ENCODE assay signal across 25 mouse cellular contexts in the genomic region with DNA sequence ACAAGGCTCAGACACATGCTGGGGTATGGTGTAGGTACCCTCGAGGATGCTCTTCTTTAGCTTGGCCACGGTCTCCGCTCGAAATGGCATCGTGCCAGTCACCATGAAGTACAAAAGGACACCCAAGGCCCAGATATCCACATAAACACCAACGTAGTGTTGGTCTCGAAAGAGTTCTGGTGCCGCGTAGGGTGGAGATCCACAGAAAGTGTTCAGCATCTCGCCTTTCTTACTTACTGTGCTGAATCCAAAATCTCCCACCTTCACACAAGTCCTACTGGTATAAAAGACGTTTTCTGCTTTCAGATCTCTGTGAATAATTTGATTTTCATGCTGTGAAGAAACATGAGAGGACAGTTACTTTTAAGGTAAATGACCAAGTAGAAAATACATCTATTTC. TPM values are rescaled to one million over a fixed set of nuclear protein-coding genes. Genes with fewer than 3 reads are reported as not detected.
DNase-seq lines count a peak whose midpoint lies in the region; ATAC-seq and TF ChIP-seq lines count a peak whose summit lies in the region.
"Had no signal": no experiment of that assay in that cellular context is flagged by ENCODE, and none has a peak within 500 bp of the region (broad histone marks: within the 10 kb centered on the region; RNA-seq: fewer than 3 reads in every experiment).

No protein-coding gene starts in this region.

- H3K27ac ChIP-seq in liver, postnatal 0 days (ENCODE audit: low read depth) = peak overlapping the region; percentile 86
- no peak overlapping the region for H3K27ac ChIP-seq in liver, embryonic 12.5 days
- peak overlapping the region; percentile 86 for H3K27ac ChIP-seq in bone marrow macrophage, adult 2 months (ENCODE audit: insufficient read depth, low read depth, low read length)
- peak overlapping the region; percentile 88 for H3K27ac ChIP-seq in macrophage
- H3K27ac ChIP-seq: embryonic facial prominence, embryonic 10.5 days; embryonic facial prominence, embryonic 13.5 days; forebrain, embryonic 12.5 days; forebrain, embryonic 15.5 days; gastrocnemius, adult 2 months; hindbrain, embryonic 10.5 days; hindbrain, embryonic 13.5 days had no signal

- H3K27me3 ChIP-seq in liver, postnatal 0 days (ENCODE audit: insufficient read depth, low read length) = no peaks in the 10 kb centered on the region
- H3K27me3 ChIP-seq in liver, embryonic 12.5 days (replicated peaks) = no peaks in the 10 kb centered on the region
- H3K27me3 ChIP-seq: embryonic facial prominence, embryonic 13.5 days; forebrain, embryonic 12.5 days; forebrain, embryonic 15.5 days; hindbrain, embryonic 13.5 days had no signal

- no peaks in the 10 kb centered on the region; the same call in 1 of the 2 replicates for H3K36me3 ChIP-seq in liver, postnatal 0 days (replicated peaks; ENCODE audit: insufficient read depth, low read length)
- H3K36me3 ChIP-seq in liver, embryonic 12.5 days = peaks cover 12% of the 10 kb centered on the region
- H3K36me3 ChIP-seq in macrophage (ENCODE audit: inconsistent target) = no peaks in the 10 kb centered on the region

- H3K4me3 ChIP-seq in liver, postnatal 0 days (ENCODE audit: low read depth, low read length) = no peak overlapping the region
- H3K4me3 ChIP-seq in liver, embryonic 12.5 days = no peak overlapping the region
- no peak overlapping the region for H3K4me3 ChIP-seq in bone marrow macrophage, adult 2 months (ENCODE audit: insufficient read depth, low read length)
- no peak overlapping the region for H3K4me3 ChIP-seq in macrophage (ENCODE audit: inconsistent target)
- H3K4me3 ChIP-seq: embryonic facial prominence, embryonic 10.5 days; embryonic facial prominence, embryonic 13.5 days; erythroblast, embryonic 14.5 days; forebrain, embryonic 12.5 days; forebrain, embryonic 15.5 days; gastrocnemius, adult 2 months; hindbrain, embryonic 10.5 days; hindbrain, embryonic 13.5 days had no signal

- no peak overlapping the region for H3K9ac ChIP-seq in liver, postnatal 0 days (replicated peaks)
- no peak overlapping the region for H3K9ac ChIP-seq in liver, embryonic 12.5 days
- H3K9ac ChIP-seq: embryonic facial prominence, embryonic 13.5 days; forebrain, embryonic 12.5 days; forebrain, embryonic 15.5 days; hindbrain, embryonic 13.5 days had no signal

- no peaks in the 10 kb centered on the region for H3K79me2 ChIP-seq in macrophage (ENCODE audit: inconsistent target)

- TF ChIP-seq EP300 in liver, postnatal 0 days (IDR thresholded peaks at IDR 0.05; ENCODE audit: low read depth) = no peak

- intact Hi-C loops in heart, postnatal 36 days (cut with DNase I) = no loop called here

- no peak for DNase-seq in liver, postnatal 0 days
- DNase-seq in layer of hippocampus, postnatal 14 days (ENCODE audit: low spot score in 2 of 2) = no peak
- no peak for DNase-seq in heart, postnatal 36 days
- DNase-seq: adrenal gland, postnatal 10 days; adrenal gland, postnatal 36 days; cerebellum, adult 11-12 months; cerebellum, adult 8-10 months; cerebellum, postnatal 36 days; embryo, embryonic 11 days; gastrocnemius, adult 2 months; gastrocnemius, postnatal 14 days; heart, adult 11 months had no signal

- no peak for TF ChIP-seq POLR2A in bone marrow macrophage, adult 2 months (IDR thresholded peaks at IDR 0.05; ENCODE audit: borderline replicate concordance, low read depth, low read length)

- no peaks in the 10 kb centered on the region for H3K9me3 ChIP-seq in liver, postnatal 0 days (ENCODE audit: low read length)
- no peaks in the 10 kb centered on the region for H3K9me3 ChIP-seq in liver, embryonic 12.5 days (replicated peaks)
- H3K9me3 ChIP-seq: embryonic facial prominence, embryonic 10.5 days; embryonic facial prominence, embryonic 13.5 days; forebrain, embryonic 12.5 days; forebrain, embryonic 15.5 days; hindbrain, embryonic 10.5 days; hindbrain, embryonic 13.5 days had no signal

- WGBS in liver, postnatal 0 days (ENCODE audit: insufficient replicate concordance) = 81% methylated on average over 11 of the region's 11 CpGs
- WGBS in liver, embryonic 12.5 days (ENCODE audit: insufficient replicate concordance) = 83% methylated on average over 11 of the region's 11 CpGs
- 95% methylated on average over 11 of the region's 11 CpGs for WGBS in macrophage (ENCODE audit: missing documents)

- no peak for ATAC-seq in liver, postnatal 0 days
- ATAC-seq in liver, embryonic 12.5 days = no peak
- ATAC-seq: activated CD4-positive, CD25-positive, alpha-beta regulatory T cell, adult 4 months; forebrain, embryonic 15.5 days; hindbrain, embryonic 16.5 days had no signal

- TF ChIP-seq CTCF in liver, postnatal 0 days (IDR thresholded peaks at IDR 0.05; ENCODE audit: low read depth) = no peak
- no peak for TF ChIP-seq CTCF in bone marrow macrophage, adult 2 months (IDR thresholded peaks at IDR 0.05; ENCODE audit: low read depth, low read length)

- no peak overlapping the region for H3K4me2 ChIP-seq in liver, postnatal 0 days (ENCODE audit: low read depth, low read length)
- no peak overlapping the region for H3K4me2 ChIP-seq in liver, embryonic 12.5 days
- H3K4me2 ChIP-seq: embryonic facial prominence, embryonic 13.5 days; forebrain, embryonic 12.5 days; forebrain, embryonic 15.5 days; heart, embryonic 11.5 days; hindbrain, embryonic 13.5 days had no signal

- peaks cover 17% of the 10 kb centered on the region for H3K4me1 ChIP-seq in liver, postnatal 0 days (ENCODE audit: insufficient read depth)
- no peaks in the 10 kb centered on the region for H3K4me1 ChIP-seq in liver, embryonic 12.5 days
- peaks cover 22% of the 10 kb centered on the region for H3K4me1 ChIP-seq in bone marrow macrophage, adult 2 months (ENCODE audit: control insufficient read depth, insufficient read depth, low read length)
- H3K4me1 ChIP-seq: embryonic facial prominence, embryonic 10.5 days; embryonic facial prominence, embryonic 13.5 days; forebrain, embryonic 12.5 days; forebrain, embryonic 15.5 days; hindbrain, embryonic 10.5 days; hindbrain, embryonic 13.5 days had no signal

RNA-seq across cellular contexts. Expression of a gene that starts 22.3 kb away (rescaled TPM):
- 81.2 and 94.7 TPM in 2 replicates for polyA plus RNA-seq in liver, postnatal 0 days (2015; fragmentation: Nextera tagmentation; extraction: Ambion mirVana)
- polyA plus RNA-seq in liver, embryonic 12.5 days (2016; fragmentation: Nextera tagmentation; extraction: Ambion mirVana) = 105 and 111 TPM in 2 replicates
- polyA plus RNA-seq in bone marrow macrophage, adult 2 months (2012; ENCODE audit: insufficient read depth, insufficient read length, missing spikeins) = 29.3 and 34.5 TPM in 2 replicates
- 100 to 1,000 TPM in 10 of 26 experiments, 10 to 100 TPM in 16; 55.5 to 145 (median 86.5) TPM for total RNA-seq in macrophage (2018; cell fraction: chromatin; rRNA removed)
- total RNA-seq in macrophage (2018; cell fraction: cytosol; rRNA removed) = 100 to 1,000 TPM in 16 of 26 experiments, 10 to 100 TPM in 10; 78.2 to 185 (median 109) TPM
- 100 to 1,000 TPM in 14 of 26 experiments, 10 to 100 TPM in 12; 77.6 to 267 (median 107) TPM for total RNA-seq in macrophage (2018; cell fraction: nucleus; rRNA removed)
- polyA plus RNA-seq in macrophage (2018) = 67.8 to 119 TPM (median 103 TPM) in 3 replicates
- 100 to 1,000 TPM; 424 to 503 TPM for total RNA-seq in layer of hippocampus, postnatal 14 days (2021)
- 10 to 100 TPM; 38.6 to 39.0 TPM for total RNA-seq in heart, postnatal 36 days (2021)

RNA-seq across cellular contexts. Expression of a gene that starts 43.2 kb away (rescaled TPM):
- polyA plus RNA-seq in liver, postnatal 0 days (2015; fragmentation: Nextera tagmentation; extraction: Ambion mirVana) = 0.22 and 0.32 TPM in 2 replicates
- polyA plus RNA-seq in liver, embryonic 12.5 days (2016; fragmentation: Nextera tagmentation; extraction: Ambion mirVana) = 0.07 and 0.23 TPM in 2 replicates
- polyA plus RNA-seq in bone marrow macrophage, adult 2 months (2012; ENCODE audit: insufficient read depth, insufficient read length, missing spikeins) = 0.55 and 1.0 TPM in 2 replicates
- total RNA-seq in macrophage (2018; cell fraction: chromatin; rRNA removed) = 1 to 10 TPM in 12 of 26 experiments, under 1 TPM in 14; 0.12 to 2.7 (median 0.80) TPM
- 1 to 10 TPM in 2 of 26 experiments, under 1 TPM in 24; 0.23 to 1.2 (median 0.49) TPM for total RNA-seq in macrophage (2018; cell fraction: cytosol; rRNA removed)
- total RNA-seq in macrophage (2018; cell fraction: nucleus; rRNA removed) = 1 to 10 TPM in 6 of 26 experiments, under 1 TPM in 19, not detected in 1; 0.12 to 2.3 (median 0.73) TPM
- polyA plus RNA-seq in macrophage (2018) = 0.66 to 0.84 TPM (median 0.82 TPM) in 3 replicates
- 10 to 100 TPM; 12.5 to 13.5 TPM for total RNA-seq in layer of hippocampus, postnatal 14 days (2021)
- total RNA-seq in heart, postnatal 36 days (2021) = 1 to 10 TPM; 1.2 to 1.6 TPM
- polyA plus RNA-seq: erythroblast, embryonic 14.5 days had no signal
